Mouse (Mus musculus): ENCODE data around the gene Pxdc1. TPM values are rescaled to one million over a fixed set of nuclear protein-coding genes. Genes with fewer than 3 reads are reported as not detected.

Gene Pxdc1
- polyA plus RNA-seq, 1 experiment from 2014 or later: 11.1 TPM

GRCm38 (mm10) chr13:34652353-34653241 is 689 bp downstream of the Pxdc1 start:
- H3K4me2 ChIP-seq (ENCODE audit: low read depth, low read length): peak overlapping the region; percentile 83
- peak overlapping the region; percentile 62 for H3K4me3 ChIP-seq (replicated peaks; ENCODE audit: low read length)
- H3K27me3 ChIP-seq (ENCODE audit: control insufficient read depth, insufficient read depth, low read length): 0 out of 2 replicates have a peak, but pooled peaks cover 7% of the 10 kb centered on the region
- peak overlapping the region; percentile 81 for H3K27ac ChIP-seq (ENCODE audit: low read length)
- peak overlapping the region; percentile 84 for H3K9ac ChIP-seq (ENCODE audit: low read length)
- H3K9me3 ChIP-seq (replicated peaks; ENCODE audit: control insufficient read depth, low read length): no peaks in the 10 kb centered on the region
- H3K36me3 ChIP-seq (ENCODE audit: control insufficient read depth, insufficient read depth, low read length): no peaks in the 10 kb centered on the region
- under 1% methylated on average over 105 of the region's 105 CpGs for WGBS
- H3K4me1 ChIP-seq (ENCODE audit: control insufficient read depth, insufficient read depth, low read length): no peaks in the 10 kb centered on the region
- ATAC-seq (ENCODE audit: insufficient read depth, low FRiP score): peak; percentile 85

- Histone ChIP-seq H3K36me3 (ENCODE audit: control insufficient read depth, insufficient read depth, low read length) (no peaks in the 10 kb centered on the region), H3K9me3 (replicated peaks; ENCODE audit: control insufficient read depth, low read length) (no peaks in the 10 kb centered on the region), H3K9ac (ENCODE audit: low read length) (peak overlapping the region; percentile 84), H3K4me3 (replicated peaks; ENCODE audit: low read length) (peak overlapping the region; percentile 62), H3K4me1 (ENCODE audit: control insufficient read depth, insufficient read depth, low read length) (no peaks in the 10 kb centered on the region), H3K4me2 (ENCODE audit: low read depth, low read length) (peak overlapping the region; percentile 83), H3K27me3 (ENCODE audit: control insufficient read depth, insufficient read depth, low read length) (0 out of 2 replicates have a peak, but pooled peaks cover 7% of the 10 kb centered on the region), H3K27ac (ENCODE audit: low read length) (peak overlapping the region; percentile 81)
- 0 out of 2 replicates have a peak, but pooled peaks have one; percentile 11 for ATAC-seq (ENCODE audit: insufficient read depth, low FRiP score)
- under 1% methylated on average over 35 of the region's 35 CpGs for WGBS
These were observed 1.3 kb downstream of the Pxdc1 start for GRCm38 (mm10) chr13:34652016-34652352.

- Histone ChIP-seq H3K36me3 (ENCODE audit: control insufficient read depth, insufficient read depth, low read length) (no peaks in the 10 kb centered on the region), H3K9ac (ENCODE audit: low read length) (peak overlapping the region; percentile 84), H3K27me3 (ENCODE audit: control insufficient read depth, insufficient read depth, low read length) (0 out of 2 replicates have a peak, but pooled peaks cover 7% of the 10 kb centered on the region), H3K27ac (ENCODE audit: low read length) (no peak overlapping the region), H3K9me3 (replicated peaks; ENCODE audit: control insufficient read depth, low read length) (no peaks in the 10 kb centered on the region), H3K4me3 (replicated peaks; ENCODE audit: low read length) (peak overlapping the region; percentile 62), H3K4me2 (ENCODE audit: low read depth, low read length) (peak overlapping the region; percentile 83), H3K4me1 (ENCODE audit: control insufficient read depth, insufficient read depth, low read length) (no peaks in the 10 kb centered on the region)
- no peak for ATAC-seq (ENCODE audit: insufficient read depth, low FRiP score)
- WGBS: 4% methylated on average over 24 of the region's 24 CpGs
These were observed 1.8 kb downstream of the Pxdc1 start for GRCm38 (mm10) chr13:34651474-34651991.

- Histone ChIP-seq H3K27me3 (ENCODE audit: control insufficient read depth, insufficient read depth, low read length) (0 out of 2 replicates have a peak, but pooled peaks cover 7% of the 10 kb centered on the region), H3K36me3 (ENCODE audit: control insufficient read depth, insufficient read depth, low read length) (no peaks in the 10 kb centered on the region), H3K4me1 (ENCODE audit: control insufficient read depth, insufficient read depth, low read length) (no peaks in the 10 kb centered on the region), H3K9ac (ENCODE audit: low read length) (peak overlapping the region; percentile 84; the same call in 1 of the 2 replicates), H3K27ac (ENCODE audit: low read length) (no peak overlapping the region), H3K9me3 (replicated peaks; ENCODE audit: control insufficient read depth, low read length) (no peaks in the 10 kb centered on the region), H3K4me2 (ENCODE audit: low read depth, low read length) (peak overlapping the region; percentile 83), H3K4me3 (replicated peaks; ENCODE audit: low read length) (peak overlapping the region; percentile 62)
- whole genome bisulfite sequencing: 36% methylated on average over 10 of the region's 10 CpGs
- ATAC-seq (ENCODE audit: insufficient read depth, low FRiP score): no peak
These were observed 2.3 kb downstream of the Pxdc1 start for GRCm38 (mm10) chr13:34650953-34651352.

GRCm38 (mm10) chr13:34650371-34650770 is 2.9 kb downstream of the Pxdc1 start:
- H3K27me3 ChIP-seq (ENCODE audit: control insufficient read depth, insufficient read depth, low read length): 0 out of 2 replicates have a peak, but pooled peaks cover 7% of the 10 kb centered on the region
- ATAC-seq (ENCODE audit: insufficient read depth, low FRiP score): no peak
- H3K9me3 ChIP-seq (replicated peaks; ENCODE audit: control insufficient read depth, low read length): no peaks in the 10 kb centered on the region
- no peak overlapping the region for H3K27ac ChIP-seq (ENCODE audit: low read length)
- 73% methylated on average over 6 of the region's 6 CpGs for WGBS
- H3K4me3 ChIP-seq (replicated peaks; ENCODE audit: low read length): peak overlapping the region; percentile 62
- peak overlapping the region; percentile 83 for H3K4me2 ChIP-seq (ENCODE audit: low read depth, low read length)
- H3K36me3 ChIP-seq (ENCODE audit: control insufficient read depth, insufficient read depth, low read length): no peaks in the 10 kb centered on the region
- no peaks in the 10 kb centered on the region for H3K4me1 ChIP-seq (ENCODE audit: control insufficient read depth, insufficient read depth, low read length)
- H3K9ac ChIP-seq (ENCODE audit: low read length): 0 out of 2 replicates have a peak overlapping the region, but pooled peaks have one; percentile 24

- H3K4me3 ChIP-seq (replicated peaks; ENCODE audit: low read length): no peak overlapping the region
- ATAC-seq (ENCODE audit: insufficient read depth, low FRiP score): no peak
- H3K4me1 ChIP-seq (ENCODE audit: control insufficient read depth, insufficient read depth, low read length): no peaks in the 10 kb centered on the region
- WGBS: 71% methylated on average over 4 of the region's 4 CpGs
- H3K27me3 ChIP-seq (ENCODE audit: control insufficient read depth, insufficient read depth, low read length): 0 out of 2 replicates have a peak, but pooled peaks cover 7% of the 10 kb centered on the region
- H3K9me3 ChIP-seq (replicated peaks; ENCODE audit: control insufficient read depth, low read length): no peaks in the 10 kb centered on the region
- H3K4me2 ChIP-seq (ENCODE audit: low read depth, low read length): no peak overlapping the region
- H3K27ac ChIP-seq (ENCODE audit: low read length): no peak overlapping the region
- no peak overlapping the region for H3K9ac ChIP-seq (ENCODE audit: low read length)
- H3K36me3 ChIP-seq (ENCODE audit: control insufficient read depth, insufficient read depth, low read length): no peaks in the 10 kb centered on the region
These were observed 5.5 kb downstream of the Pxdc1 start for GRCm38 (mm10) chr13:34647751-34648150.

GRCm38 (mm10) chr13:34647221-34647620 is 6.1 kb downstream of the Pxdc1 start:
- H3K4me1 ChIP-seq (ENCODE audit: control insufficient read depth, insufficient read depth, low read length): no peaks in the 10 kb centered on the region
- no peak overlapping the region for H3K4me3 ChIP-seq (replicated peaks; ENCODE audit: low read length)
- no peaks in the 10 kb centered on the region for H3K36me3 ChIP-seq (ENCODE audit: control insufficient read depth, insufficient read depth, low read length)
- H3K4me2 ChIP-seq (ENCODE audit: low read depth, low read length): no peak overlapping the region
- no peak for ATAC-seq (ENCODE audit: insufficient read depth, low FRiP score)
- WGBS: 77% methylated on average over 8 of the region's 8 CpGs
- H3K9ac ChIP-seq (ENCODE audit: low read length): no peak overlapping the region
- H3K27ac ChIP-seq (ENCODE audit: low read length): no peak overlapping the region
- H3K9me3 ChIP-seq (replicated peaks; ENCODE audit: control insufficient read depth, low read length): no peaks in the 10 kb centered on the region
- 0 out of 2 replicates have a peak, but pooled peaks cover 7% of the 10 kb centered on the region for H3K27me3 ChIP-seq (ENCODE audit: control insufficient read depth, insufficient read depth, low read length)

GRCm38 (mm10) chr13:34646240-34646750 is 7.0 kb downstream of the Pxdc1 start:
- H3K9ac ChIP-seq (ENCODE audit: low read length): no peak overlapping the region
- no peak for ATAC-seq (ENCODE audit: insufficient read depth, low FRiP score)
- no peak overlapping the region for H3K4me2 ChIP-seq (ENCODE audit: low read depth, low read length)
- no peak overlapping the region for H3K27ac ChIP-seq (ENCODE audit: low read length)
- WGBS: 39% methylated on average over 7 of the region's 7 CpGs
- no peaks in the 10 kb centered on the region for H3K36me3 ChIP-seq (ENCODE audit: control insufficient read depth, insufficient read depth, low read length)
- H3K4me1 ChIP-seq (ENCODE audit: control insufficient read depth, insufficient read depth, low read length): no peaks in the 10 kb centered on the region
- H3K27me3 ChIP-seq (ENCODE audit: control insufficient read depth, insufficient read depth, low read length): 0 out of 2 replicates have a peak, but pooled peaks cover 7% of the 10 kb centered on the region
- no peak overlapping the region for H3K4me3 ChIP-seq (replicated peaks; ENCODE audit: low read length)
- H3K9me3 ChIP-seq (replicated peaks; ENCODE audit: control insufficient read depth, low read length): no peaks in the 10 kb centered on the region

GRCm38 (mm10) chr13:34645519-34645918 is 7.8 kb downstream of the Pxdc1 start:
- Histone ChIP-seq H3K9ac (ENCODE audit: low read length) (no peak overlapping the region), H3K4me1 (ENCODE audit: control insufficient read depth, insufficient read depth, low read length) (no peaks in the 10 kb centered on the region), H3K27ac (ENCODE audit: low read length) (no peak overlapping the region), H3K4me2 (ENCODE audit: low read depth, low read length) (no peak overlapping the region), H3K4me3 (replicated peaks; ENCODE audit: low read length) (no peak overlapping the region), H3K36me3 (ENCODE audit: control insufficient read depth, insufficient read depth, low read length) (no peaks in the 10 kb centered on the region), H3K9me3 (replicated peaks; ENCODE audit: control insufficient read depth, low read length) (no peaks in the 10 kb centered on the region), H3K27me3 (ENCODE audit: control insufficient read depth, insufficient read depth, low read length) (0 out of 2 replicates have a peak, but pooled peaks cover 6% of the 10 kb centered on the region)
- ATAC-seq (ENCODE audit: insufficient read depth, low FRiP score): no peak
- WGBS: 88% methylated on average over 5 of the region's 5 CpGs
